Mouse (Mus musculus): ENCODE measurements around the gene Lrmda. TPM values are rescaled to one million over a fixed set of nuclear protein-coding genes. Genes with fewer than 3 reads are reported as not detected.

The Lrmda gene
- polyA plus RNA-seq, 1 experiment = 8.2 TPM

- no peak for DNase-seq (ENCODE audit: low read depth)
Observed at GRCm38 (mm10) chr14:22509747-22510530, 490.4 kb downstream of the Lrmda start.

GRCm38 (mm10) chr14:22510531-22510785 is 490.9 kb downstream of the Lrmda start:
- no peak for DNase-seq (ENCODE audit: low read depth)

- DNase-seq (ENCODE audit: low read depth) = no peak
Observed at GRCm38 (mm10) chr14:22514362-22515084, 495.0 kb downstream of the Lrmda start.

GRCm38 (mm10) chr14:22530706-22531105 is 511.2 kb downstream of the Lrmda start:
- DNase-seq (ENCODE audit: low read depth) = no peak

GRCm38 (mm10) chr14:22533501-22533900 is 514.0 kb downstream of the Lrmda start:
- no peak for DNase-seq (ENCODE audit: low read depth)

- DNase-seq (ENCODE audit: low read depth) = no peak
Observed at GRCm38 (mm10) chr14:22545887-22546675, 526.6 kb downstream of the Lrmda start.

- DNase-seq (ENCODE audit: low read depth) = no peak
Observed at GRCm38 (mm10) chr14:22546676-22546984, 527.1 kb downstream of the Lrmda start.

GRCm38 (mm10) chr14:22548286-22548685 is 528.8 kb downstream of the Lrmda start:
- DNase-seq (ENCODE audit: low read depth) = no peak

- DNase-seq (ENCODE audit: low read depth) = no peak
Observed at GRCm38 (mm10) chr14:22549166-22549565, 529.7 kb downstream of the Lrmda start.

GRCm38 (mm10) chr14:22552358-22552757 is 532.8 kb downstream of the Lrmda start:
- no peak for DNase-seq (ENCODE audit: low read depth)

- DNase-seq (ENCODE audit: low read depth) = no peak
Observed at GRCm38 (mm10) chr14:22552841-22553240, 533.3 kb downstream of the Lrmda start.

- no peak for DNase-seq (ENCODE audit: low read depth)
Observed at GRCm38 (mm10) chr14:22553717-22554116, 534.2 kb downstream of the Lrmda start.

- no peak for DNase-seq (ENCODE audit: low read depth)
Observed at GRCm38 (mm10) chr14:22572486-22572885, 553.0 kb downstream of the Lrmda start.

- DNase-seq (ENCODE audit: low read depth) = no peak
Observed at GRCm38 (mm10) chr14:22573585-22573984, 554.1 kb downstream of the Lrmda start.

- DNase-seq (ENCODE audit: low read depth) = no peak
Observed at GRCm38 (mm10) chr14:22574006-22574405, 554.5 kb downstream of the Lrmda start.

- no peak for DNase-seq (ENCODE audit: low read depth)
Observed at GRCm38 (mm10) chr14:22576441-22576840, 556.9 kb downstream of the Lrmda start.

- no peak for DNase-seq (ENCODE audit: low read depth)
Observed at GRCm38 (mm10) chr14:22577411-22578037, 558.0 kb downstream of the Lrmda start.

- DNase-seq (ENCODE audit: low read depth) = no peak
Observed at GRCm38 (mm10) chr14:22578224-22578623, 558.7 kb downstream of the Lrmda start.

GRCm38 (mm10) chr14:22578986-22579385 is 559.5 kb downstream of the Lrmda start:
- no peak for DNase-seq (ENCODE audit: low read depth)

GRCm38 (mm10) chr14:22582065-22582464 is 562.6 kb downstream of the Lrmda start:
- no peak for DNase-seq (ENCODE audit: low read depth)

GRCm38 (mm10) chr14:22586281-22586680 is 566.8 kb downstream of the Lrmda start:
- no peak for DNase-seq (ENCODE audit: low read depth)

GRCm38 (mm10) chr14:22586796-22587195 is 567.3 kb downstream of the Lrmda start:
- DNase-seq (ENCODE audit: low read depth) = no peak
